Mouse (Mus musculus) stomach, postnatal 0 days (tissue): ENCODE measurements around the gene Atg9b. TPM values are rescaled to one million over a fixed set of nuclear protein-coding genes. Genes with fewer than 3 reads are reported as not detected.

Experiments used
- ATAC-seq: fragments of 200-750 bp; cut with Nextera tagmentation; 2 replicates; pipeline ENCODE4 v1.8.0; 2017; ENCODE audit not compliant: low FRiP score, low TSS enrichment
- DNase-seq: peaks from one replicate; pipeline ENCODE4 v3.0.0-alpha.2; 2016; ENCODE audit warnings: low spot score
- H3K27ac ChIP-seq: fragments of 300-500 bp; sonication (generic); replicated peaks from 2 replicates; pipeline ENCODE4 v1.5.1; 2014; ENCODE audit warnings: mild to moderate bottlenecking, control low read depth
- H3K27me3 ChIP-seq: fragments of 300-500 bp; sonication (generic); 2 replicates; pipeline ENCODE4 v1.6.1; 2014; ENCODE audit warnings: low read length; ENCODE audit not compliant: control insufficient read depth, insufficient read depth
- H3K36me3 ChIP-seq: fragments of 300-500 bp; sonication (generic); 2 replicates; pipeline ENCODE4 v1.6.1; 2014; ENCODE audit warnings: low read length, mixed read lengths; ENCODE audit not compliant: control insufficient read depth, insufficient read depth
- H3K4me1 ChIP-seq: fragments of 300-500 bp; sonication (generic); replicated peaks from 2 replicates; pipeline ENCODE4 v1.6.1; 2014; ENCODE audit warnings: antibody characterized with exemption; ENCODE audit not compliant: control insufficient read depth, insufficient read depth
- H3K4me2 ChIP-seq: fragments of 300-500 bp; sonication (generic); replicated peaks from 2 replicates; pipeline ENCODE4 v1.6.1; 2014; ENCODE audit warnings: low read depth, mild to moderate bottlenecking, control low read depth, moderate library complexity
- H3K4me3 ChIP-seq: fragments of 300-500 bp; sonication (generic); 2 replicates; pipeline ENCODE4 v1.5.1; 2014; ENCODE audit warnings: low read depth, low read length, control low read depth
- H3K9ac ChIP-seq: fragments of 300-500 bp; sonication (generic); 2 replicates; pipeline ENCODE4 v1.6.1; 2014; ENCODE audit warnings: mild to moderate bottlenecking, low read length, control low read depth, mixed read lengths
- H3K9me3 ChIP-seq: fragments of 300-500 bp; sonication (generic); 2 replicates; pipeline ENCODE4 v1.6.1; 2016; ENCODE audit warnings: low read length; ENCODE audit not compliant: control insufficient read depth
- CTCF ChIP-seq: IDR thresholded peaks from 2 replicates; pipeline ENCODE4 v1.5.1; 2016; ENCODE audit warnings: antibody characterized with exemption, low read depth, mild to moderate bottlenecking, moderate library complexity
- EP300 ChIP-seq: optimal IDR thresholded peaks from 2 replicates; pipeline ENCODE3; 2016; ENCODE audit warnings: antibody characterized with exemption
- whole genome bisulfite sequencing: fragments of 180-500 bp; shearing (Covaris S2); extraction: QIAGEN DNeasy Blood & Tissue Kit; methylation state at CpG from one replicate; pipeline ENCODE4 v1.1.7; 2014; 5-methylcytosine and 5-hydroxymethylcytosine counted together
- polyA plus RNA-seq: library from polyadenylated mRNA; unstranded; fragments of >200 nt; fragmentation: Nextera tagmentation; extraction: Ambion mirVana; gene quantifications from 2 replicates; pipeline ENCODE4 v1.2.1, GENCODE M21; 2015

The Atg9b gene
- polyA plus RNA-seq, result 4.1 and 5.8 TPM in 2 replicates

DNA sequence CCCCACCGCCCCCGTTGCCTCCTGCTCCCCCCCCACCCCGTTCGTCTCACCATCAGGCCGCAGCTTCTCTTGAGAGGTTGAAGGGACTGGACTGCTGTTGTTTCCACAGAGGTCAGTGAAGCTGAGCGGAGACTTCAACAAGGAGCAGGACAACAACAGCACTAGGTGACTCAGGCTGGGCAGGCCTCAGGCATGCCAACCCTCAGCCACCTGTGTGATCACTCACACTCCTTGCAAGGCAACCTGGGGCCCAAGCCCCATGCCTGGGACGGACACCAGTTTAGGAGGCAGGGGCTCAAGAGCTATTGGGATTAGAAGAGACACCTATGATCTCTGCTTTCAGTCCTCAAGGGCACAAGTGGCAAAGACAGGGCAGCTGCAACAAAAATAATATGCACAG, at the start of gene Atg9b:
Atg9b (minus strand) TSS at position 280 of the 400 bp plus-strand sequence.
- Histone ChIP-seq H3K27ac (peak within 1 kb of the TSS; percentile 70), H3K9ac (no peak within 1 kb of the TSS), H3K4me3 (no peak within 1 kb of the TSS), H3K9me3 (no peaks in the 10 kb centered on the region), H3K4me2 (0 out of 2 replicates have a peak within 1 kb of the TSS, but pooled peaks have one; percentile 14), H3K4me1 (0 out of 2 replicates have a peak, but pooled peaks cover 3% of the 10 kb centered on the region), H3K27me3 (no peaks in the 10 kb centered on the region; the same call in 1 of the 2 replicates), H3K36me3 (no peaks in the 10 kb centered on the region)
- no peak for TF ChIP-seq CTCF
- TF ChIP-seq EP300, result no peak
- ATAC-seq (no peak), DNase-seq (no peak)
- WGBS, result 85% methylated on average over 7 of the region's 7 CpGs

DNA sequence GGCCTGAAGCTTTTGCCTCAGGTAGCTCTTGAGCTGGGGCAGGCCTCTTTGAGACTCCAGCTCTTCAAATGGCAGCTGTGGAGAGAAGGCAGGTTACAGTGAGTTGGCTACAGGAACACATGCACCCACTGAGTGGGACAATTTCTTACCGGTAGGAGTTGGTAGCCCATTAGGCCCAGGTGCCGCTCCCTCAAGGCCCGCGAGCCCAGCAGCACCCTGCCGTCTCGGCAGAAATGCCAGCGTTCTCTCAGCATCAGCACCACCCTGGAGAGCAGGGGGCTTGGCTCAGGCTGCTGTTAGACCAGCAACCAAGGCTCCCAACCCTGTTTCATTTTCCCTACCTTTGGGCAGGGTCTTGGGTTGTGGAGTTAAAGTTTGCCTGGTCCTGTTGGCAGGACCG, 49.2 kb upstream of the Atg9b start:
- Histone ChIP-seq H3K9ac (no peak overlapping the region), H3K27ac (no peak overlapping the region), H3K4me2 (no peak overlapping the region), H3K27me3 (no peaks in the 10 kb centered on the region), H3K36me3 (peaks cover 27% of the 10 kb centered on the region), H3K4me1 (peaks cover 5% of the 10 kb centered on the region), H3K4me3 (no peak overlapping the region), H3K9me3 (no peaks in the 10 kb centered on the region)
- TF ChIP-seq CTCF (no peak), EP300 (no peak)
- no peak for DNase-seq
- no peak for ATAC-seq
- WGBS, result 92% methylated on average over 8 of the region's 8 CpGs

DNA sequence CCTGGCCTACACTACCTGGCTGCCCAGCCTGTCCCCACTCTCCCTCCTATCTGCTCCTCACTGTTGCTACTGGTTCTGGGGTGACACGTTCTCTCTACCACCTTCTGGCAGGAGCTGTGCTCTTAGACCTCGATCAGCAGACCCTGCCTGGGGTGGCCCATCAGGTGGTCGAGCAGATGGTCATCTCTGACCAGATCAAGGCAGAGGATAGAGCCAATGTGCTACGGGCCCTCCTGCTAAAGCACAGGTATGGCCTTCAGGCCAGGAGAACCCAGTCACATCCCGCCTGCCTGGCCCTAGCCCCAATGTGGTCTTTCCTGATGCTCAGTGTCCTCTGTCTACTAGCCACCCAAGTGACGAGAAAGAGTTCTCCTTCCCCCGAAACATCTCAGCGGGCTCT, 42.0 kb upstream of the Atg9b start:
- Histone ChIP-seq H3K4me2 (no peak overlapping the region), H3K9me3 (no peaks in the 10 kb centered on the region), H3K27me3 (no peaks in the 10 kb centered on the region), H3K4me3 (no peak overlapping the region), H3K36me3 (peaks cover 52% of the 10 kb centered on the region), H3K4me1 (no peaks in the 10 kb centered on the region), H3K9ac (no peak overlapping the region), H3K27ac (no peak overlapping the region)
- DNase-seq, result no peak
- TF ChIP-seq EP300, result no peak
- TF ChIP-seq CTCF, result no peak
- 90% methylated on average over 8 of the region's 8 CpGs for WGBS
- ATAC-seq, result no peak

GRCm38 (mm10) chr5:24428596-24428995, 36.7 kb upstream of the Atg9b start:
- H3K9ac ChIP-seq, result peak overlapping the region; percentile 38
- ATAC-seq (no peak), DNase-seq (peak; percentile 79)
- no peaks in the 10 kb centered on the region for H3K9me3 ChIP-seq
- peaks cover 35% of the 10 kb centered on the region for H3K36me3 ChIP-seq
- H3K4me1 ChIP-seq, result no peaks in the 10 kb centered on the region; the same call in none of the 2 replicates
- H3K4me3 ChIP-seq, result peak overlapping the region; percentile 30
- 22% methylated on average over 9 of the region's 9 CpGs for WGBS
- H3K4me2 ChIP-seq, result peak overlapping the region; percentile 55
- TF ChIP-seq CTCF (no peak), EP300 (no peak)
- peak overlapping the region; percentile 79; the same call in 1 of the 2 replicates for H3K27ac ChIP-seq
- H3K27me3 ChIP-seq, result no peaks in the 10 kb centered on the region

- DNase-seq (peak; percentile 94), ATAC-seq (peak; percentile 56)
- TF ChIP-seq CTCF (no peak), EP300 (no peak)
- Histone ChIP-seq H3K36me3 (peaks cover 31% of the 10 kb centered on the region), H3K9me3 (no peaks in the 10 kb centered on the region), H3K9ac (peak overlapping the region; percentile 38), H3K4me1 (no peaks in the 10 kb centered on the region; the same call in none of the 2 replicates), H3K4me3 (peak overlapping the region; percentile 30), H3K27me3 (no peaks in the 10 kb centered on the region), H3K27ac (peak overlapping the region; percentile 79), H3K4me2 (peak overlapping the region; percentile 88)
- WGBS, result 18% methylated on average over 14 of the region's 15 CpGs
These were observed 36.0 kb upstream of the Atg9b start for GRCm38 (mm10) chr5:24427981-24428402.

GRCm38 (mm10) chr5:24427285-24427633, 35.3 kb upstream of the Atg9b start:
- no peaks in the 10 kb centered on the region for H3K9me3 ChIP-seq
- no peak overlapping the region; the same call in 1 of the 2 replicates for H3K4me3 ChIP-seq
- TF ChIP-seq CTCF (0 out of 2 replicates have a peak, but pooled peaks have one; percentile 9), EP300 (no peak)
- H3K27me3 ChIP-seq, result no peaks in the 10 kb centered on the region
- H3K9ac ChIP-seq, result 0 out of 2 replicates have a peak overlapping the region, but pooled peaks have one; percentile 76
- H3K27ac ChIP-seq, result peak overlapping the region; percentile 94
- DNase-seq (peak; percentile 51), ATAC-seq (no peak)
- 28% methylated on average over 12 of the region's 12 CpGs for WGBS
- no peaks in the 10 kb centered on the region; the same call in none of the 2 replicates for H3K4me1 ChIP-seq
- H3K36me3 ChIP-seq, result peaks cover 25% of the 10 kb centered on the region
- H3K4me2 ChIP-seq, result peak overlapping the region; percentile 88
